Comparison of ENCODE assay signal across 9 mouse cellular contexts in genomic region chr14:73502591-73503184, GRCm38 (mm10). TPM values are rescaled to one million over a fixed set of nuclear protein-coding genes. Genes with fewer than 3 reads are reported as not detected.
A peak's percentile ranks its signal among the peaks of the same experiment; 100 is the strongest.
DNase-seq lines count a peak whose midpoint lies in the region; ATAC-seq and TF ChIP-seq lines count a peak whose summit lies in the region.
"Had no signal": no experiment of that assay in that cellular context is flagged by ENCODE, and none has a peak within 500 bp of the region (broad histone marks: within the 10 kb centered on the region; RNA-seq: fewer than 3 reads in every experiment).

No protein-coding gene starts in this region.

- no peak for TF ChIP-seq POLR2A in myocyte (IDR thresholded peaks at IDR 0.05; ENCODE audit: insufficient read length, low read depth)

- H3K36me3 ChIP-seq in forebrain, embryonic 14.5 days (ENCODE audit: control insufficient read depth, insufficient read depth, low read length) = no peaks in the 10 kb centered on the region
- H3K36me3 ChIP-seq in hindbrain, embryonic 14.5 days (replicated peaks; ENCODE audit: control insufficient read depth, insufficient read depth) = no peaks in the 10 kb centered on the region
- no peaks in the 10 kb centered on the region for H3K36me3 ChIP-seq in myocyte (ENCODE audit: control insufficient read depth, insufficient read depth)
- H3K36me3 ChIP-seq: G1E had no signal

- DNase-seq in left cerebral cortex, postnatal 10 days (ENCODE audit: extremely low spot score in 1 of 2, low spot score in 2 of 2) = peak; percentile 38 to 58
- DNase-seq in left cerebral cortex, adult 11 months (ENCODE audit: low spot score) = no peak
- peak; percentile 84 for DNase-seq in forebrain, embryonic 14.5 days (ENCODE audit: low spot score)
- peak; percentile 67 for DNase-seq in hindbrain, embryonic 14.5 days (ENCODE audit: low spot score)
- no peak for DNase-seq in spleen, adult 18-20 months
- no peak for DNase-seq in kidney, postnatal 36 days

- peak; percentile 81 for ATAC-seq in cerebellum, adult (ENCODE audit: insufficient number of reproducible peaks, low FRiP score, low TSS enrichment)
- ATAC-seq in forebrain, embryonic 14.5 days = peak; percentile 78
- peak; percentile 86 for ATAC-seq in hindbrain, embryonic 14.5 days (ENCODE audit: low FRiP score)

- WGBS in forebrain, embryonic 14.5 days = 20% methylated on average over 7 of the region's 7 CpGs
- 31% methylated on average over 7 of the region's 7 CpGs for WGBS in hindbrain, embryonic 14.5 days

- H3K4me1 ChIP-seq in forebrain, embryonic 14.5 days (ENCODE audit: control insufficient read depth, insufficient read depth, low read length) = peaks cover 17% of the 10 kb centered on the region
- 0 out of 2 replicates have a peak, but pooled peaks cover 11% of the 10 kb centered on the region for H3K4me1 ChIP-seq in hindbrain, embryonic 14.5 days (replicated peaks; ENCODE audit: control insufficient read depth, insufficient read depth, low read length)

- H3K9me3 ChIP-seq in forebrain, embryonic 14.5 days (replicated peaks; ENCODE audit: control insufficient read depth, low read length) = no peaks in the 10 kb centered on the region
- H3K9me3 ChIP-seq in hindbrain, embryonic 14.5 days (ENCODE audit: control insufficient read depth, low read length) = no peaks in the 10 kb centered on the region
- H3K9me3 ChIP-seq: G1E had no signal

- intact Hi-C loops in left cerebral cortex, postnatal 10 days (cut with DNase I) = loop anchor here (10.0 kb wide), 1 partner anchor 398 kb away; no protein-coding TSS in a partner anchor

- H3K27me3 ChIP-seq in forebrain, embryonic 14.5 days (replicated peaks; ENCODE audit: control insufficient read depth, insufficient read depth, low read length) = no peaks in the 10 kb centered on the region
- H3K27me3 ChIP-seq in hindbrain, embryonic 14.5 days (ENCODE audit: control insufficient read depth, insufficient read depth, low read length) = no peaks in the 10 kb centered on the region
- H3K27me3 ChIP-seq in myocyte (ENCODE audit: control insufficient read depth, insufficient read depth, insufficient read length) = no peaks in the 10 kb centered on the region

- no peaks in the 10 kb centered on the region for H3K79me2 ChIP-seq in myocyte (ENCODE audit: control insufficient read depth, insufficient read depth)

- H3K9ac ChIP-seq in forebrain, embryonic 14.5 days (ENCODE audit: low read length) = no peak overlapping the region
- no peak overlapping the region for H3K9ac ChIP-seq in hindbrain, embryonic 14.5 days

- no peak overlapping the region for H3ac ChIP-seq in myocyte (ENCODE audit: control insufficient read depth, insufficient read length)

- no peak overlapping the region for H3K4me2 ChIP-seq in forebrain, embryonic 14.5 days (ENCODE audit: low read length)
- no peak overlapping the region for H3K4me2 ChIP-seq in hindbrain, embryonic 14.5 days (replicated peaks)
- H3K4me2 ChIP-seq in myocyte (ENCODE audit: low read depth) = peak overlapping the region; percentile 53

- peak overlapping the region; percentile 78 for H3K27ac ChIP-seq in forebrain, embryonic 14.5 days (ENCODE audit: low read depth, low read length)
- peak overlapping the region; percentile 60 for H3K27ac ChIP-seq in hindbrain, embryonic 14.5 days

- no peak overlapping the region for H3K4me3 ChIP-seq in forebrain, embryonic 14.5 days (ENCODE audit: low read depth, low read length)
- no peak overlapping the region for H3K4me3 ChIP-seq in hindbrain, embryonic 14.5 days (replicated peaks; ENCODE audit: low read length)
- H3K4me3 ChIP-seq in myocyte = no peak overlapping the region

TF ChIP-seq in myocyte, 11 proteins besides CTCF, POLR2A, EP300 and RAD21:
- no peak for TF ChIP-seq POLR2AphosphoS2 (IDR thresholded peaks at IDR 0.05; ENCODE audit: insufficient read length, low read depth)
- no peak for TF ChIP-seq MYOG (IDR thresholded peaks at IDR 0.05; ENCODE audit: control insufficient read depth in 1 of 3, insufficient read depth in 1 of 3, insufficient read length in 2 of 3, low read depth in 2 of 3)
- TF ChIP-seq USF1 (IDR thresholded peaks at IDR 0.05; ENCODE audit: low read depth) = no peak
- no peak for TF ChIP-seq SRF (IDR thresholded peaks at IDR 0.05; ENCODE audit: control insufficient read depth, insufficient read length, low read depth)
- no peak for TF ChIP-seq E2F4 (IDR thresholded peaks at IDR 0.05; ENCODE audit: insufficient read depth)
- TF ChIP-seq TCF12 (IDR thresholded peaks at IDR 0.05; ENCODE audit: insufficient read depth, poor library complexity, severe bottlenecking) = no peak
- no peak for TF ChIP-seq CEBPB (IDR thresholded peaks at IDR 0.05; ENCODE audit: insufficient read depth, poor library complexity, severe bottlenecking)
- TF ChIP-seq MAX (IDR thresholded peaks at IDR 0.05; ENCODE audit: low read depth) = no peak
- TF ChIP-seq TCF3 (IDR thresholded peaks at IDR 0.05; ENCODE audit: insufficient read length, low read depth) = no peak
- TF ChIP-seq MYOD1 (IDR thresholded peaks at IDR 0.05; ENCODE audit: control insufficient read depth in 1 of 3, insufficient read length in 2 of 3, low read depth in 2 of 3) = no peak

RNA-seq across cellular contexts. Expression of gene Med4, which starts 7.1 kb away (rescaled TPM):
- total RNA-seq in left cerebral cortex, postnatal 10 days (2021) = 10 to 100 TPM; 31.6 to 31.9 TPM
- 99.3 and 100.0 TPM in 2 replicates for polyA plus RNA-seq in forebrain, embryonic 14.5 days (2014; fragmentation: Nextera tagmentation; extraction: Ambion mirVana)
- polyA plus RNA-seq in hindbrain, embryonic 14.5 days (2014; fragmentation: Nextera tagmentation; extraction: Ambion mirVana) = 63.9 and 67.8 TPM in 2 replicates
- 18.9 TPM for polyA plus RNA-seq in myocyte (2012; fragmentation: generic; extraction: Trizol)

RNA-seq across cellular contexts. Expression of gene Sucla2, which starts 22.4 kb away (rescaled TPM):
- total RNA-seq in left cerebral cortex, postnatal 10 days (2021) = 100 to 1,000 TPM; 141 to 150 TPM
- 111 and 122 TPM in 2 replicates for polyA plus RNA-seq in forebrain, embryonic 14.5 days (2014; fragmentation: Nextera tagmentation; extraction: Ambion mirVana)
- 139 and 145 TPM in 2 replicates for polyA plus RNA-seq in hindbrain, embryonic 14.5 days (2014; fragmentation: Nextera tagmentation; extraction: Ambion mirVana)
- 59.5 TPM for polyA plus RNA-seq in myocyte (2012; fragmentation: generic; extraction: Trizol)

RNA-seq across cellular contexts. Expression of gene Nudt15, which starts 45.4 kb away (rescaled TPM):
- 1 to 10 TPM; 6.9 to 7.9 TPM for total RNA-seq in left cerebral cortex, postnatal 10 days (2021)
- 8.2 and 9.1 TPM in 2 replicates for polyA plus RNA-seq in forebrain, embryonic 14.5 days (2014; fragmentation: Nextera tagmentation; extraction: Ambion mirVana)
- polyA plus RNA-seq in hindbrain, embryonic 14.5 days (2014; fragmentation: Nextera tagmentation; extraction: Ambion mirVana) = 10.3 and 11.2 TPM in 2 replicates
- 2.0 TPM for polyA plus RNA-seq in myocyte (2012; fragmentation: generic; extraction: Trizol)

Comparison
In these comparisons a context has a peak if more than half of its experiments do, and no peak if none do; other contexts are left out.
1. DNase-seq: peak in left cerebral cortex, postnatal 10 days (2 of 2), forebrain, embryonic 14.5 days (single experiment) and hindbrain, embryonic 14.5 days (single experiment); none in left cerebral cortex, adult 11 months (single experiment), spleen, adult 18-20 months (0 of 2) and kidney, postnatal 36 days (0 of 2).
2. Peak in every context shown above with its lines, with median percentiles within 50 percentile points of each other: ATAC-seq.